Mouse (Mus musculus) cortical plate, adult 2 months (tissue): Measurements from ENCODE around the gene Cadm1. TPM values are rescaled to one million over a fixed set of nuclear protein-coding genes. Genes with fewer than 3 reads are reported as not detected.

Experiments
- H3K27ac ChIP-seq: fragments of 200-500 bp; 2 replicates; pipeline ENCODE4 v1.5.1; 2012; ENCODE audit warnings: low read length, control low read depth, inconsistent platforms; ENCODE audit not compliant: insufficient read depth
- H3K4me1 ChIP-seq: fragments of 200-500 bp; 2 replicates; pipeline ENCODE4 v1.6.1; 2011; ENCODE audit warnings: low read length; ENCODE audit not compliant: control insufficient read depth, insufficient read depth
- H3K4me3 ChIP-seq: fragments of 200-500 bp; 2 replicates; pipeline ENCODE4 v1.5.1; 2011; ENCODE audit warnings: mild to moderate bottlenecking, low read length, control low read depth; ENCODE audit not compliant: insufficient read depth
- CTCF ChIP-seq: fragments of 200-500 bp; IDR thresholded peaks from 2 replicates; pipeline ENCODE4 v1.5.1; 2011; ENCODE audit warnings: mild to moderate bottlenecking, control low read depth, low read length; ENCODE audit not compliant: insufficient read depth; ENCODE audit errors: extremely low read depth
- POLR2A ChIP-seq: fragments of 200-500 bp; IDR thresholded peaks from 2 replicates; pipeline ENCODE4 v1.6.1; 2011; ENCODE audit warnings: mild to moderate bottlenecking, low read length, control low read depth; ENCODE audit not compliant: insufficient read depth; ENCODE audit errors: extremely low read depth
- polyA plus RNA-seq: library from polyadenylated mRNA; depleted of rRNA; stranded (reverse); fragments of >200 nt; gene quantifications from 2 replicates; pipeline ENCODE4 v1.2.3, GENCODE M21; 2012

Cadm1 gene
- polyA plus RNA-seq, 1 experiment: 104 TPM

GRCm38 (mm10) chr9:47589832-47590231 lies 59.9 kb downstream of the Cadm1 start:
- no peak for TF ChIP-seq POLR2A
- no peak for TF ChIP-seq CTCF
- Histone ChIP-seq H3K4me3 (no peak overlapping the region), H3K27ac (no peak overlapping the region), H3K4me1 (peaks cover 15% of the 10 kb centered on the region)

DNA sequence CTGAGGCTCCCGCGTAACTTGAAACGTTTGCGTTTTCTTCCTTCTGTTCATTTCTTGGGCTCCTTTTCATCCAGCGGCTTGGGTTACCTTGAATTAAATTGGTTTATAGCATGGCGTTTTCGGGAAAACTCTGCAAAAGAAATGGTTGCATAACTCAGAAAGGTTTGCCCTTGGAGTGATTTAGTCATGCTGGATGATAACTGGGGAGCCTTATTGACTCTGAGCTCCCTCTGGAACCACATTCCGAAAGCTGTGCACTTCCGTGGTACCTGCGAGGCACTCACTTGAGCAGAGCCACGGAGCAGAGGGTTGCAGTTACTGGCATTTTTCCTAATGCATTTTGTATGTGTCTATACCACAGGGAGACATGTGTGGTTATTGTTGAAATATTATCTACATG lies 71.6 kb downstream of the Cadm1 start:
- no peak for TF ChIP-seq CTCF
- no peak for TF ChIP-seq POLR2A
- no peak overlapping the region for H3K27ac ChIP-seq
- no peak overlapping the region for H3K4me3 ChIP-seq
- H3K4me1 ChIP-seq: peaks cover 6% of the 10 kb centered on the region; the same call in 1 of the 2 replicates

GRCm38 (mm10) chr9:47603971-47604370 lies 74.0 kb downstream of the Cadm1 start:
- Histone ChIP-seq H3K4me1 (peaks cover 5% of the 10 kb centered on the region; the same call in 1 of the 2 replicates), H3K27ac (no peak overlapping the region), H3K4me3 (no peak overlapping the region)
- TF ChIP-seq CTCF (no peak), POLR2A (no peak)

DNA sequence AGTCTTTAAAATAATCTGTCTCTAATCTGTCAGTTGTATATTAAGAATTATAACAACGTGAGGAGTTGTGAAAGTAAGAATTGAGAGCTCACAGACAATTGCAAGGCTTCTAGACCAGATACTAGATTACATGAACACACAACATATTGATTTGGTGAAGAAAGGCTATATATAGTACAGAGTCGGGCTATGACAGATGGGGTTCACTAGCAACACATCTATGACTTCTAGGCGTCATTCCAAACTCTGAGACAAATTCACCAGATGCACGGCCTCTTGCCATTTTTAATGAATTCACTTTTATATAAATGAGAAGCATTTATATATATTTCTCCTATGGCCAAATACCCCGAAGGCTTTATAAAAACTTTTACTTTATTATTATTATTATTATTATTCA lies 75.7 kb downstream of the Cadm1 start:
- Histone ChIP-seq H3K27ac (no peak overlapping the region), H3K4me3 (no peak overlapping the region), H3K4me1 (peaks cover 11% of the 10 kb centered on the region; the same call in 1 of the 2 replicates)
- TF ChIP-seq POLR2A (no peak), CTCF (no peak)

- H3K4me1 ChIP-seq: peaks cover 9% of the 10 kb centered on the region; the same call in 1 of the 2 replicates
- TF ChIP-seq POLR2A: no peak
- no peak for TF ChIP-seq CTCF
These were observed 78.5 kb downstream of the Cadm1 start for GRCm38 (mm10) chr9:47608441-47608840.

GRCm38 (mm10) chr9:47608921-47609320 lies 78.9 kb downstream of the Cadm1 start:
- TF ChIP-seq CTCF (no peak), POLR2A (no peak)
- Histone ChIP-seq H3K4me3 (no peak overlapping the region), H3K27ac (no peak overlapping the region), H3K4me1 (peaks cover 9% of the 10 kb centered on the region; the same call in 1 of the 2 replicates)

More at GRCm38 (mm10) chr9:47608441-47608840, 78.5 kb downstream of the Cadm1 start:
- Histone ChIP-seq H3K4me3 (no peak overlapping the region), H3K27ac (no peak overlapping the region)

- TF ChIP-seq POLR2A (no peak), CTCF (no peak)
- H3K4me1 ChIP-seq: peaks cover 9% of the 10 kb centered on the region; the same call in 1 of the 2 replicates
- no peak overlapping the region for H3K4me3 ChIP-seq
- H3K27ac ChIP-seq: no peak overlapping the region
These were observed 79.5 kb downstream of the Cadm1 start for GRCm38 (mm10) chr9:47609443-47609842.

DNA sequence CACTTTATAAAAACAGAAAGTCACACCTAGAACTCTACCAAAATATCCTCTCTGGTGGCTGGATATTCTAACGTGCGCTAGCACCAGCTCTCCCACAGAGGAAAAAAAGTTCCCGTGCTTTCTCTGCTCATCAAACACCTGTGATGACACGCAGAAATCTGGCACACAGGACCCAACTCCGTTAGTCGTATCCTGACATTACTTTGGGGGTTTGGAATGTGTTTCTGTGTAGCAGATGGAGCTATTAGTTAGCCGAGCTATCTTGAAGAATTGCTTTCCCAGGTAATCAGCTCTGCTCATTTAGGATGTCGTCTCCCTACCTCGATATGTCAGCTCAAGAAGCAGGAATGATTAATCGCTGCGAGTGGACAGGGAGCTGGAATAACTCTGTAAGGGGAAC lies 80.3 kb downstream of the Cadm1 start:
- Histone ChIP-seq H3K4me3 (no peak overlapping the region), H3K27ac (no peak overlapping the region), H3K4me1 (peaks cover 8% of the 10 kb centered on the region; the same call in 1 of the 2 replicates)
- TF ChIP-seq POLR2A (no peak), CTCF (no peak)

DNA sequence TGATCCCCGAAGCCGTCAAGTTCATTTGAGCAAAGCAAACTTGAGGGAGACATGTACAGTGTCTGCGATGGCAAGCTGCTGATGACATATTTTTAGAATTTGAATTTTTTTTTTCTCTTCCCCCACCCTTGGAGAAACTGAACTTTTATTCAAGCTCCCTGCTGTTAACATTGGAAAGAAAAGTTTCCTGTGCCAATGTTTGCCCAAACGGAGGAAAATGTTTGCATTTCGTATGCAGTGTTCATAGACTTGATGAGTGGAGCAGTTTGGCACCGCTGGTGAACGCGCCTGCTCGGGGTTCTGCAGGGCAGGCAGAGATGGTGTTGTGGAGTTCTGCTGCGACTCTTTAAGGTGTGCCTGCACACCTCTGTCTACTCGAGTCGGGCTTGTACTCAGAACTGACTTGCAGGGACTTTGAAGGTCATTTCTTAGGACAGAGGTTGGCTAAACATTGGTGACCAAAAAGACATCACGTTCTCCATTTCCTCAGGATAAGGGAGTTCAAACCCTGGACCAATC lies 83.0 kb downstream of the Cadm1 start:
- no peak for TF ChIP-seq CTCF
- TF ChIP-seq POLR2A: no peak
- Histone ChIP-seq H3K4me3 (no peak overlapping the region), H3K27ac (no peak overlapping the region), H3K4me1 (peaks cover 13% of the 10 kb centered on the region; the same call in 1 of the 2 replicates)

DNA sequence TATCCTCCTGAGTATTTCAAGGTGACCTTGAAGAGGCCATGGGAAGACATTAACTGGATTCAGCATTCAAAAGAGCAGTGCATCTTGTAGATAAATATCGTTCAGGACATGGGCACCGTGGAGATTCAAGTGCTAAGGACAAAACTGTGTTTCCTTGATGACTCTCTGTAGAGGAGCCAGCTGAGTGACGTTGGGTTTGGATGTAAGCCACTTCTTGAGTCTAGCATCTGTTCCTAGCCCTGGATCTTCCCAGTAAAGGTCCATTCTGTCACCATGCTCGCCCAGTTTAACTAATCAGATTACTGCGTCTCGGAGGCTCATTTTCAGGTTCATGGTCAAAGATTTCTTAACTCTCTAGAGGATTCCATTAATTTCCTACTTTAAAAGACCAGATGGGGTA lies 85.1 kb downstream of the Cadm1 start:
- Histone ChIP-seq H3K27ac (no peak overlapping the region), H3K4me3 (no peak overlapping the region), H3K4me1 (peaks cover 10% of the 10 kb centered on the region; the same call in 1 of the 2 replicates)
- TF ChIP-seq POLR2A: no peak
- no peak for TF ChIP-seq CTCF
